Mouse (Mus musculus): ENCODE measurements at regions not wholly inside any gene's neighbourhood (a gene's known extent, or its start where the extent isn't known, plus 50 kb on each side); places are given as distances from the start of the nearest gene placed in this dataset.

DNA sequence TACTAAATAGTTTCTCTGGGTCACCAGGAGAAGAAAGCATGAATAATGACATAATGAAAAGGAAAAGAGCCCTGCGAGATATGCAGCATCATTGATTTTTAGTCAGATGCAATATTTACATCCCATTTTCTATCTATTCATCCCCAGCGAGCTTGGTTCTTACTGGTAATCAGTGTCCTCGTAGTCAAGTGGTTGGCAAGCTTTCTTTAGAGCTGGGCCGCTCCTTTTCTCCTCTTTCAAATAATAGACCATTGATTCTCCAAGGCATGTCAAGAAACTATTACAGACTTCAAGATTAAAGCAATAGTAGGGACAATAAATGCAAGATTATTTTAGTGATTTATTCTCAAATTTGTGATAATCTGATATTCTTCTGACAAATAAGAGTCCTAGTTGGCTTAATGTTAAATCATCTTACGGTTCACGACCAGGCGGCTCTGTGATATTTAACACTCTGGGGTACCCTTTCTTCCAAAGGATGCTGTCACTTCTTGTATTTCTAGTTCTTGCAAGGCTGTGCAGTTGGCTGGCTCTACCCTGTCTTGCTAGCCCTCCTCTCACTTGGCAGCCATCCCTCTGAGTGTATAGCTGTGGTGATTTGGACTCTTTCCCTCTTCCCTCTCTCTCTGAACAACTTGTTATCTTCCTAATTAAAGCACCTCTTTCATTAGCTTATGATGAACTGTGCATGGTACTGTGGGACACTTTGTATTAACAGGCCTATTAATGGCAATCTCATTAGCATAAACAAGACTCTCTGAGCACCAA, 185.6 kb upstream of the Usp25 start:
- DNase-seq = no peak

DNA sequence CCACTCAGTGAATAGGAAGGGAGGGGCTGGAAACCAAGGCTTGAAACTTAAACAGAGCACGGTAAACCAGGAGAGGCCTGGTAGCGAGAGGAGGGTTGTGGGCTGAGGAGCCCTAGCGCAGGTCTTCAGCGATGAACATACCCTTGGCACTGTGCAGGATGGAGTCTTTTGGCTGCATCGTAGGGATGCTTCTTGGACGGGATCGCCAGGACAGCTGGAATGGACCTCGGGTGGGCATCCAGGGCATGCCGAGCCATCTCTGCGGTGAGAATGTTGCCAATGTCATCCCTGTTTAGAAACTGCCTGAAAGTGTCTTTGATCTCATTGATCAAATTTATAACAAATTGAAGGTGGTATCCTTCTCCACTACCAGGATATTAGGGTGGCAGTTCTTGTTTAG, 192.2 kb upstream of the Usp25 start:
- no peak for DNase-seq

- DNase-seq = peak; percentile 10
Measured at GRCm38 (mm10) chr16:76816056-76816885, 197.2 kb upstream of the Usp25 start.

DNA sequence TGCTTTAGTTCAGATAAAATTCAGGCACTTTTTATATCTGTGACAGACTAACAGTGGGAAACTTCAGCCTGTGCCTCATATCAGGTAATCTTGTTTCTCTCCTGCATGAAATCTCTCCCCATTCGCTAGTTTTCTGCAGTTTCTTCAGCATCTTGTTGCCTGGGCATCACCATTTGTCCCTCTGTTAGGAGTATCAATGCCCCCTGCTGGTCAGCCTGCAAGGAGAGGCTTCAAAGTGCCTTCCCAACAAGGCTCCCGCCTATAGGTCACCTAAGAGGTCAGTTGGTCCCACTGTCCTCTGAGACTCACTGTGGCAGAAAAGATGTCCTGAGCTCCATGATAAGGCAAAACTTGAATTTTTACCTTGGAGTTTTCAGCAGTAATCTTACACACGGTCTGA, 209.8 kb upstream of the Usp25 start:
- DNase-seq = peak; percentile 21

GRCm38 (mm10) chr16:76786405-76787155, 226.9 kb upstream of the Usp25 start:
- DNase-seq = peak; percentile 68

GRCm38 (mm10) chr16:76782656-76783055, 230.8 kb upstream of the Usp25 start:
- DNase-seq = no peak

DNA sequence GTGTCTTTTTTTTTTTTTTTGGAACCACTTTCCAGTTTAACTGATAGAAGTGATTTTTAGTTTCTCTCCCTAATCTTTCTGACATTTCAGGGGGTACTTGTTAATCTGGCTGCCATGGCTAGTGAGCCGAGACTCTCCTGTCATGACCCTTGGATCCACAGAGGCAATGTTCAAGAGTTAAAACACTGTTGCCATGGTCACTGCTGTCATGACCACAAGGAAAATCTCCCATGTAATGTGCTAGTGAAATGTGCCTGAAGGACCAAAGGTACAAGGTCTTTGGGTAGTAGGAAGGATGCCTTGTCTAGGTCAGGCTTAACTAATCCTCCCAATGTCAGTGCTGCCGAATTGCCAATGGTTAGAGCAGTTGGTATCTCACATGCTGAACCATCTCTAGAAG, 237.7 kb upstream of the Usp25 start:
- DNase-seq = no peak

DNA sequence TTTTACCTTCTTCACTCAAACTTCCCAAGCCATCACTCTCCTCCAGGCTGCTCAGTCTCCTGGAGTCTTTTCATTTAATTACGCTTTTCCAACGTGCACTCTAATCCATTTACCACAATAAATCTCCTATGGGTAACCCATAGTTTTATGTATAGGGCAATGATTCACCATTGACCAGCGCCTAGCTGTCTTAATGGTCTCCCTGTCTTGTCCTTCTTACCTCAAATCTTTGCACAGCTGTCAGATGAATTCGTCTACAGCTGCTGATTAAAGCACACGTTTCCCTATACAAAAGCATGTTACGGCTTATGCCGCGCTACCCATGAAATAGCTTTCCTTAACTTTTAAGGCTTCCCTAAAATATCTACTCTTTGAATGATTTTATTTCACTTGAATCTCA, 239.5 kb upstream of the Usp25 start:
- no peak for DNase-seq

- DNase-seq = no peak
Measured at GRCm38 (mm10) chr16:76773466-76773865, 240.0 kb upstream of the Usp25 start.

- peak; percentile 47 for DNase-seq
Measured at GRCm38 (mm10) chr16:76768607-76769006, 244.9 kb upstream of the Usp25 start.

DNA sequence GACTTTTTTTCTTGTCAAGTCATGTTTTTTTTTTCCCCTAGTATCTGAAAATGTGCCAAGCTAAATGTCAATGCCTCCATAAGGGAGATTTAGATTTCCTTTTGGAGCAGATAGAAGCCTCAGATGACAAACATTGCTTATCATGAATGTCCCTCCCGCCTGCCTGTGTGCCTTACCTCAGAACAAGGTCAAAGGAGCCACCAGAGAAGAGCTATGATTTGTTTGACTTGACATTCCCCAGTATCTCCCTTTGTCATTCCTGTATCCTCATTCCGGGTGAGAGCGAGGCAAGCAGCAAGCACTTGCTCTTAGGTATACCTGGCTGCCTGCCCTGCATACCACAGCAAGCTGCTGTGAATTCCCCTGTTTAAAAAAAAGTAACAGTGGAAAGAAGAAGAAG, 246.9 kb upstream of the Usp25 start:
- peak; percentile 58 for DNase-seq

DNA sequence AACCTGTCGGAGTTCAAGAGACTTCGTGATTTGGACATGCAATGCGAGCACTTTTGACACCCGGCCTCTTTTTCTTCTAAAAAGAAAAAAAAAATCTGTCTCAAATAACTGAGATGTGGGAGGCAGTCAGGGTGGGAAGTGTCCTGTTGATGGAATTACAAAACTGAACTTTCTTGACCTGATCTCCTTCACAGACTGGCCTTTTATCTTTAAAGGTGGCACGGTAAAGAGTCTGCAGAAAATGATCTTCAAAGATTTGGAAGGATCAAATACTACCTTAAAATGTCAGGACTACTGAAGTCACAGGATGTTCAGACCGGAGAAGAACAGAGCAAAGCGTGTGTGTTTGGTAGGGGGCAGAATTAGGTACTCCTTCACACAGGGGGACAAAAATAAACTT, 248.0 kb upstream of the Usp25 start:
- DNase-seq = no peak

GRCm38 (mm10) chr16:76764994-76765393, 248.5 kb upstream of the Usp25 start:
- no peak for DNase-seq

DNA sequence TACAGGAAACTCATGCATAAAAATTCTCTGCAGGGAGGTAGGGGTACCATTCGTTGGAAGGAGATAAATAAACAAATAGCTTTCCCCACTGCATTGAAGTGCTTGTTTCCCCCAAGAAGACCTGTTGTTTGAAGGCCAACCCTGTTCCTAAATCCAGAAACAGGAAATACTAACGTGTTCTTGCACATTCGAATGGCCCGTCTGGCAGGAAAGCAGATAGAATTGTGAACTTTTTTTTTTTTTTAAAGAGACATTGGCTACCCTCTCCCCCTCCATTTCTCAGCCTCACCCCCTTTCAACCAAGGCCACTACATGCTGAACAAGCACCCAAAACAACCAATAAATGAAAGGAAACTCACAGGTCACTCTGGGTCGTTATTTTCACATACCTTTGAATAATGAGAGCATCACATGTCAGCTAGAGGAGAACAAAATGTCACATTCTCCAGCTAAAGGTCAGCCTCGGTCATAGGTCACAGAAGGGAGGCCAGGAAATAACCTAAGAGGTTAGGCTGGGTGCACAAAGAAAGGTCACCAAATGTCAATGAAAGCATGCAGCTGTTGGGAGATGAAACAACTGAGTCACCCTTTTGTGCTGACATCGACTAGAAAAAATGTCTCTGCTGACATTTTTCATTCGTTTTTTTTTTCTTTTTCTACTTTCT, 250.8 kb upstream of the Usp25 start:
- peak; percentile 71 for DNase-seq

DNA sequence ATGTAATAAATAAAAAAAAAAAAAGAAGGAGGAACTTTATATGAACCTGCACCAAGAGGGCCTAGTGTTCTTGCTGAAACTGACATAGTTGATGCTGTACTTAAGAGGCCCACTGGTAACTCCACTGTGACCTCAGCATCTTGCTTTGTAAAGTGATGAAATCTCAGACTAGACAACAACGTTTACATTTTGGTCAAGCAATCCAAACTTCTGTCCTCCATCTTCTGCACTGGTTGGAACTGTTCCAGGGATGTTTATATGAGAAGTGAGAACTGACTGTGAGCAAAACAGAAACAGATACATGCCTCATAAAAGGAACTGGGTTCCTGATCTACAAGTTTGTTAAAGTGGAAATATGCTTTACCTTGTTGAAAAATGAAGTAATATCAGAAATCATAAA, 251.7 kb upstream of the Usp25 start:
- DNase-seq = no peak

- DNase-seq = no peak
Measured at GRCm38 (mm10) chr16:76761004-76761403, 252.5 kb upstream of the Usp25 start.

- DNase-seq = no peak
Measured at GRCm38 (mm10) chr16:76754871-76755270, 258.6 kb upstream of the Usp25 start.

DNA sequence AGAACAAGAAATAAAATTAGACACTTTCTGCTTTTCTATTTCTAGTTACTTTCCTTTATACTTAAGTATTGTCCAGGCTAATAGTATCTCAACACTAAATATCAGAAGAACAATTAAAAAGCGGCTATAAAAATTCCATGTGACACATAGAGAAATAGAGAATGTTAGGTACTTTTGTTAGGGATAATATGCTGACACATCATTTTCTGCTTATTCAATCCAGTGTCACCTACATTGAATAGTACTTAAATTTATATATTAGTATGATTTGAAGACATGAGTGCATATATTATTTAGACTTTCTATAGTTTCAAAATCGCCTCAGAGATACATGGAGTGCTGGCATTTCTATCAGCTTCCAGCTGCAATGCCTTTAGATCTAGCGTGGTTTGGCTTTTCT, 267.1 kb upstream of the Usp25 start:
- DNase-seq = no peak

DNA sequence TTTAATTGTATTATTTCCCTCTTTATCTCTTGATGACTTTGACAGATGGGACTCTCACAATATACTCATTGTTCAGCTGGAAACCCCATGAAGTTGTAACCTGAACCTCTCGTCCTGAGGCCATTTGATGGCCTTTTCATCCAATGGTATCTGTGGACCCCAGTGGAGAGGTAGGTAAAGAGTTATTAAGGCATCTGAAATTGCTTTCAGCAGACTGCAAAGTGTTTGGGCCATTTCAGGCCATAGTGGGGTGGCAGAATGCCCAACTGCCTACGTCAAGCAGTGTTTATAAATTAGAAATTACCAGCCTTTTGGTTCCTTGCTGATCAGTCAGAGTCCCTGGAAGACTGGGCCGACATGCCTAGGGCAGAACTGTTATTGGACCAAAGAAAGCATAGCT, 272.4 kb upstream of the Usp25 start:
- DNase-seq = no peak

GRCm38 (mm10) chr16:76725991-76726390, 287.5 kb upstream of the Usp25 start:
- no peak for DNase-seq

- DNase-seq = no peak
Measured at GRCm38 (mm10) chr16:76725271-76725670, 288.2 kb upstream of the Usp25 start.

- no peak for DNase-seq
Measured at GRCm38 (mm10) chr16:76718809-76719208, 294.7 kb upstream of the Usp25 start.

- peak; percentile 18 for DNase-seq
Measured at GRCm38 (mm10) chr16:76718147-76718546, 295.4 kb upstream of the Usp25 start.

Data from adrenal gland, adult 8-10 months (tissue).